Mouse (Mus musculus) urinary bladder, adult 18-20 months (tissue): Measurements from ENCODE around the gene Grcc10.

Experiments used
- DNase-seq, 2 experiments: peaks; one replicate each; pipeline ENCODE4 v3.0.0; 2022; ENCODE audit warnings: low spot score in 2 of 2, mixed read lengths in 2 of 2

Gene Grcc10

GRCm38 (mm10) chr6:124757351-124757880 lies 16.2 kb upstream of the Grcc10 start:
- no peak for DNase-seq

- DNase-seq: peak; percentile 73 to 82
Measured at GRCm38 (mm10) chr6:124756652-124757350, 15.6 kb upstream of the Grcc10 start.

GRCm38 (mm10) chr6:124755831-124756595 lies 14.8 kb upstream of the Grcc10 start, which contains the start of the genes Gm45234 and Atn1:
Gm45234 (minus strand) TSS chr6:124756021.
Atn1 (minus strand) TSS chr6:124756524.
- DNase-seq: peak; percentile 59 to 72

- DNase-seq: no peak
Measured at GRCm38 (mm10) chr6:124755306-124755705, 14.1 kb upstream of the Grcc10 start.

GRCm38 (mm10) chr6:124753861-124754260 lies 12.7 kb upstream of the Grcc10 start:
- no peak for DNase-seq

- DNase-seq: no peak
Measured at GRCm38 (mm10) chr6:124750405-124750804, 9.2 kb upstream of the Grcc10 start.

- no peak for DNase-seq
Measured at GRCm38 (mm10) chr6:124746654-124747632, 5.8 kb upstream of the Grcc10 start.

- no peak for DNase-seq
Measured at GRCm38 (mm10) chr6:124746296-124746605, 5.1 kb upstream of the Grcc10 start.

- peak; percentile 88 to 90 for DNase-seq
Measured at GRCm38 (mm10) chr6:124745490-124746295, 4.5 kb upstream of the Grcc10 start.

GRCm38 (mm10) chr6:124744755-124745321 lies 3.7 kb upstream of the Grcc10 start:
- no peak for DNase-seq

- DNase-seq: no peak
Measured at GRCm38 (mm10) chr6:124743647-124744046, 2.5 kb upstream of the Grcc10 start.

- DNase-seq: no peak
Measured at GRCm38 (mm10) chr6:124742839-124743514, 1.8 kb upstream of the Grcc10 start.

GRCm38 (mm10) chr6:124741842-124742241 lies 668 bp upstream of the Grcc10 start:
- DNase-seq: no peak

- DNase-seq: no peak
Measured at GRCm38 (mm10) chr6:124740211-124740887, 825 bp downstream of the Grcc10 start.

GRCm38 (mm10) chr6:124739231-124739796 lies 1.9 kb downstream of the Grcc10 start:
- no peak for DNase-seq

- peak; percentile 60 to 78 for DNase-seq
Measured at GRCm38 (mm10) chr6:124738511-124739023, 2.6 kb downstream of the Grcc10 start, which contains the start of gene Ptpn6. Ptpn6 (minus strand) TSS chr6:124738714.

- DNase-seq: no peak
Measured at GRCm38 (mm10) chr6:124737040-124737439, 4.1 kb downstream of the Grcc10 start.

- no peak for DNase-seq
Measured at GRCm38 (mm10) chr6:124734417-124734816, 6.8 kb downstream of the Grcc10 start.
